Mouse (Mus musculus) gastrocnemius, adult 2 months (tissue): Measurements from ENCODE around the gene AI467606. TPM values are rescaled to one million over a fixed set of nuclear protein-coding genes. Genes with fewer than 3 reads are reported as not detected.

Source experiments
- DNase-seq: peaks from one replicate; pipeline ENCODE4 v3.0.0; 2022
- H3K27ac ChIP-seq: fragments of 200-600 bp; 2 replicates; pipeline ENCODE4 v1.8.1; 2022; ENCODE audit warnings: mild to moderate bottlenecking
- H3K4me3 ChIP-seq: fragments of 200-600 bp; 2 replicates; pipeline ENCODE4 v1.8.1; 2022; ENCODE audit warnings: mild to moderate bottlenecking, moderate library complexity
- CTCF ChIP-seq: fragments of 200-600 bp; IDR thresholded peaks from 2 replicates; pipeline ENCODE4 v1.8.1; 2022; ENCODE audit warnings: antibody characterized with exemption, mild to moderate bottlenecking, moderate library complexity
- intact Hi-C: fragments of 180-260 bp; cut with DNase I; formaldehyde crosslinking; loops from one replicate; pipeline ENCODE4 v1.15.1; 2025
- total RNA-seq, 2 experiments: library from RNA; stranded (reverse); gene quantifications; 2 replicates each; pipeline ENCODE4 v1.2.3; 2021

Gene AI467606
- total RNA-seq, 2 experiments from 2014 or later: 0.51 to 0.92 TPM

DNA sequence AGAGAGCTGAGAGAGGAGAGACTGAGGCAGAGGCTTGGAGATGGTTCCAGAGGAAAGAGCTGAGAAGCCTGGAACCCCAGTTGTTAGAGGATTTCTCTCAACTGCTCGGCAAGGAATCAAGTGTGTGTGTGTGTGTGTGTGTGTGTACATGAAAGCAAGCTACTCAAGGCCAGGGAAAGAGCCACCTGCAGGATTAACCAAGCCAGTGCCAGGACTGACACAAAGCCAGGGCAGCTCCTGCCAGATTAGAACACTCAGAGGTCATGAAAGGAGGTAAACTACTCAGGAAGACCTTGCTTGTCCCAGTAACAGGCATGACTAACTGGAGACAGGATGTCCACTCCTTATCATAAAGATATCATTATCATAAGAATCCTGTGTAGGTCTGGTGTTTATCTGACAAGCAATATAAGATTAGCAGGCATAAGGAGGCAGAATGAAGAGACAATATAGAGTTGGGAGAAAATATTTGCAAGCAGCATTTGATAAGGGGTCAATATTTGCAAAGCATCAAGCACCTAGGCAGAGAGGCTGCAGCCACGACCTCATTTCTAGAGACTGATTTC is 10.4 kb downstream of the AI467606 start:
- no peak for TF ChIP-seq CTCF
- no peak overlapping the region for H3K27ac ChIP-seq
- H3K4me3 ChIP-seq: no peak overlapping the region
- intact Hi-C loops: loop anchor here (5.0 kb wide), 1 partner anchor 74 kb away; the partner anchor contains the start of gene Maz
- DNase-seq: no peak

DNA sequence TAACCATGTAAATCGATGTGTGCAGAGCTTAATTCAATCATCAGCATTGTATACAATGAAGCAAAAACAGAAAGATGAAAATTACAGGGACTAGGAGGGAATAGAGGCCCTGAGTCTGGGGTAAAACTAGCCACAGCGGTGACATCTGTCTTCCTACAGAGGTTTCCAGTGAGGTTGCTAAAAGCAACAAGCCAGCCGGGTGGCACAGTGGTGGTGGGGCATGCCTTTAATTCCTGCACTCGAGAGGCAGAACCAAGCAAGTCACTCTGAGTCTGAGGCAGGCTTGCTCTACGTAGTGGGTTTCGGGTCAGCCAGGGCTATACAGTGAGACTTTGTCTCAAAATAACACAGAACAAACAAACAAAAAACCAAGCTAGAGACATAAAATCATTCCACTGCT is 11.0 kb downstream of the AI467606 start:
- intact Hi-C loops: loop anchor here (5.0 kb wide), 1 partner anchor 75 kb away; the partner anchor contains the start of gene Maz
- no peak for DNase-seq
- no peak for TF ChIP-seq CTCF
- no peak overlapping the region for H3K27ac ChIP-seq
- no peak overlapping the region for H3K4me3 ChIP-seq

DNA sequence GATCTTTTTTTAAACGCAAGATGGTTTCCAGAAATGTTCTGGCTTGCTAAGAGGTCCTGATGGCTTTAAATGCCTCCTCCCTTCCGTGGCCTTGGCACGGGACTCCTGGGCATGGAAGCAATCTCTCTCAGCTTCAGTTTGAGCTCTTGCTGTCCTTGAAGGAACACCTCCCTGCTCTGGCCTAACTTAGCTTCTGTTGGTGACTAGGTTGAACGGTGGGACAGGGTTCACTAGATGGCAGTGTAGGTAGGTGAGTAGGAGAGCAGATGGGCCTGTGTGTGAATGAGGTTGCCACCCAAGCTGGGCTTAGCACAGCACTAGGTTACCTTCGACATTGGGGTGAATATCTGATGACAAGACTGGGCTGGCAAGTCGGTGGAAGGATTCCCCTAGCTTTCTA is 12.8 kb downstream of the AI467606 start:
- Histone ChIP-seq H3K27ac (0 out of 2 replicates have a peak overlapping the region, but pooled peaks have one; percentile 1), H3K4me3 (no peak overlapping the region)
- no peak for TF ChIP-seq CTCF
- intact Hi-C loops: loop anchor here (1.0 to 5.0 kb wide), 4 partner anchors 77 to 271 kb away; partner anchors contain the start of genes Asphd1 and Maz
- DNase-seq: no peak

DNA sequence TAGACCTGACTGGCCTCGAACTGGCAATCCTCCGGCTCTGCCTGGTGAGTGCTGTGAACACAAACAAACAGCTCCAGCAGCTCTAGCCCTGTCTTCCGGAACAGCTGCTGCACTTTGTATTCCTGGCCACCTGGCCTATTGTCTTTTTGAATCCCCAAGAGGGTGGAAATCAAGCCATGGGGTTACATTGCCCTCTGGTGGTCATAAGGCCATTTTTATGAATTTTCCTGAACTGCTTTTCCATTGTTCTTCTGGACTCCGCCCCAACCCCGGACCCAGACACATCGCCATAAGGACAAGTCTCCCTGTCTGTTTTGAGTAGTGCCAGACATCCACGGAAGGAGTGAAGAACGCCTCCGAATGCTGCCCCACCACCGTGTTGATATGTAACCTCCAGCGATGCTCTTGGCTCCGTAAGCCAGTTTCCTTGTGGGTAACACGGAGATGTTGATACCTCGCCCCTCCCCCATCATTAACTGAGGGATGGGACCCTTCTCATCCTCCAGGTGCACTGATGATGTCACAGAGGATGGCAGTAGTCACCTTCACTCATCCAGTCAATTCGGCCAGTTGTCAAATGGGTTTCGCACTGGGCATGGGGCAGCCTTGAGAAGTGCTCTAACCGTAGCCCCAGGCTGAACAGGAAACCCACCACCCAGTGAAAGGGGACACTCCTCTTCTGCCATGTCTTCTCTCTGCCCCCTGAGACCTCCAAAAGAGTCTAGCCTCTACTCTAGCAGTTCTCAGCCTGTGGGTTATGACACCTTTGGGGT is 13.6 kb downstream of the AI467606 start:
- Histone ChIP-seq H3K27ac (0 out of 2 replicates have a peak overlapping the region, but pooled peaks have one; percentile 1), H3K4me3 (peak overlapping the region; percentile 56)
- peak; percentile 43 for DNase-seq
- intact Hi-C loops: loop anchor here (1.0 to 5.0 kb wide), 4 partner anchors 77 to 272 kb away; partner anchors contain the start of genes Asphd1 and Maz
- peak; percentile 82 for TF ChIP-seq CTCF

DNA sequence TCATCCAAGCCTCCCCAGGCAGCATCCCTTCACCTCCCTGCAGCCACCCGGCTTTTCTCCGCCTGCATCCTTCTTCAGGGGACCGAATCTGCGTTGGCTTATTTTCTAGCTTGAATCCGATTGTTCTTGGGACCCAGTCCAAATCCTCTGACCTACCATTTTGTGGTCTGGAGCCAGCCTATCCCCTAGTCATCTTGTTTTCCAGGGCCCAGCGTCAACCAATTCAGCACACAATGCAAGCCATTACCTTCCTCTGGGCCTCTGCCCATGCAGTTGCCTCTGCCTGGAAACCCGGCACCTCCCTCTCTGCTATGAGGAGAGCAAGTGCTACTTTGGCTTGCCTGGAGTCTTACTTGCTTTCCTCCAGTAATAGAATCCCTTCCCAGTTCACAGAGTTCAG is 14.4 kb downstream of the AI467606 start:
- intact Hi-C loops: loop anchor here (2.0 kb wide), 1 partner anchor 273 kb away; no protein-coding TSS in a partner anchor

DNA sequence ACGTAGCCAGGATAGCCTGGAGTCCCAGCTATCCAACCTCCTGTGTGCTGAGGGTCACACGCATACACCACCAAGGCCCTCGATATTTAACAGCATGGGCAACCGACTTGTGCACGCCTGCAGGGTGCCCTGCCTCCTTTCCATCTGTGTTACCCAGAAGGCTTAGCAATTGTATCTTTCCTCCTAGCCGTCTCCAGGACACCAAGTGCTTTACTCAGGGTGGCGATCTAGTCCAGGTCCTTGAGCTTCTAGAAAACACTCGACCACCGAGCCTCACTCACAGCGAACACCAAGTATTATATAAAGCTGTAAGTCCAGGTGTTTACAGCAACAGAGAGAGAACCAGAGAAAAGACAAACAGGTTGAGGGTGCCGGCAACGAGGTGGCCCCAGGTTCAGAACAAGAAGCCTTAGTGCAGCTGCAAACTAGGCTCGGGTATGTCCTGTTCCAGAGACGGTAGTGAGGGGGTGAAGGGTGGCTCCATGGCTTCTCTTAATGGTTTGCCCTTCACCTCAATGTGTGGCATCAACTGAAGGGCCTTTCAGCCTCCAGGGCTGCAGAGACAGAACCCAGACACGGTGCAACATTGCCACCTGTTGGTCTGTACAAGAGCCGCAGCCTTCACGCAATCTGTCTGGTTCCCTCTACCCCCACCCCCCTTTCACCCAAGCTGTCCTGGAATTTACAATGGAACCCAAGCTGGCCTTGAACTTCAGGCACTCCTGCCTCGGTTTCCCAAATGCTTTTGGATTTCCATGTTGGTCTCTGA is 19.3 kb downstream of the AI467606 start:
- no peak overlapping the region for H3K4me3 ChIP-seq
- DNase-seq: peak; percentile 73
- H3K27ac ChIP-seq: no peak overlapping the region
- intact Hi-C loops: loop anchor here (5.0 kb wide), 1 partner anchor 358 kb away; no protein-coding TSS in a partner anchor
- peak; percentile 87 for TF ChIP-seq CTCF

More for the DNA sequence above, 14.4 kb downstream of the AI467606 start:
- no peak for DNase-seq
- no peak overlapping the region for H3K4me3 ChIP-seq
- no peak for TF ChIP-seq CTCF
- H3K27ac ChIP-seq: no peak overlapping the region

DNA sequence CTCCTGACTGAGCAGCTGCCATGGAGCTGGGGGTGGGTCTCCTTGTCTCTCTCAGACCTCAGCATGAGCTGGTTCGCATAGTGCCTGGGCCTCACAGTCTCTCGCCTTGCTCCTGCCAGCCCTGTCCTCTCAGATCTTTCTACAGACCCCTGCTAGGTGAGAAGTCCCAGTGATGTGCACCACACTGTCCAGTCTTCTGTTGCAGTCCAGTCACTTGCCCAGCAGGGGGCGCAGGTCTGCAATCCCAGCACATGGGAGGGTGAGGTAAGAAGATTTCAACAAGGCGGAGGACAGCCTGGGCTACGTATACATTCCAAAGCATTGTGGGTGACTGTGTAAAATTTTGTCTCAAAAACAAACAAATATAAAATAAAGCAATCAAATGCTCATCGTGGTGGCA is 20.3 kb downstream of the AI467606 start:
- peak; percentile 61 for DNase-seq
- H3K27ac ChIP-seq: no peak overlapping the region
- no peak overlapping the region for H3K4me3 ChIP-seq
- intact Hi-C loops: loop anchor here (5.0 kb wide), 1 partner anchor 359 kb away; no protein-coding TSS in a partner anchor
- peak; percentile 76 for TF ChIP-seq CTCF

DNA sequence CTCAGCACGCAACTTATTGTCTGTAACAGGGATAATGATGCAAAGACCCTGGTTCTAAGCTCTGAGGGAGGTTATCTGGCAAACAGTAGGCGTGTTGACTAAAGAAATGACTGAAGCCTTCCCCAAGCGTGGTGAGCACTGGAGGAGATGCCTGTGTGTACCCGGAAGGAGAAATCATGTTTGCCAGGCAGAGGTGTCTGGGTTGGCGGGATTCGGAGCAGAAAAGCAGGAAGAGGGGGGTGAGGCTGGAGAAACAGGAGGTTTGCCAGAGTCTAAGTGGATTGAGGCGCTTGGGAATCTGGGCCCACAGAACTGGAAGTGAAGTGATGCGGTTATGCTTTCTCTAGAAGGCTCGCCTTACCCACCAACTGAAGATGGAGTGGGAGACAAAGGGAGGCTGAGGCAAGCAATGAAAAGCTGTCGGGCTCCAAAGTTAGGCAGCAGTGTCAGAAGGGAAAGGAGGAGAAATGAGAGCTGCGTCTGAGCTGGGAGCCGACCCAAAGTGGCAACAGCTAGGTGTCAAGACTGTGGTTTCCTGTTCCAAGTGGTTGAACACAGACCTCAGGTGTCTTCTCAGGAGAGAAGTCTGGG is 21.2 kb downstream of the AI467606 start:
- TF ChIP-seq CTCF: no peak
- DNase-seq: no peak
- Histone ChIP-seq H3K27ac (no peak overlapping the region), H3K4me3 (no peak overlapping the region)
- intact Hi-C loops: loop anchor here (5.0 kb wide), 1 partner anchor 360 kb away; no protein-coding TSS in a partner anchor

DNA sequence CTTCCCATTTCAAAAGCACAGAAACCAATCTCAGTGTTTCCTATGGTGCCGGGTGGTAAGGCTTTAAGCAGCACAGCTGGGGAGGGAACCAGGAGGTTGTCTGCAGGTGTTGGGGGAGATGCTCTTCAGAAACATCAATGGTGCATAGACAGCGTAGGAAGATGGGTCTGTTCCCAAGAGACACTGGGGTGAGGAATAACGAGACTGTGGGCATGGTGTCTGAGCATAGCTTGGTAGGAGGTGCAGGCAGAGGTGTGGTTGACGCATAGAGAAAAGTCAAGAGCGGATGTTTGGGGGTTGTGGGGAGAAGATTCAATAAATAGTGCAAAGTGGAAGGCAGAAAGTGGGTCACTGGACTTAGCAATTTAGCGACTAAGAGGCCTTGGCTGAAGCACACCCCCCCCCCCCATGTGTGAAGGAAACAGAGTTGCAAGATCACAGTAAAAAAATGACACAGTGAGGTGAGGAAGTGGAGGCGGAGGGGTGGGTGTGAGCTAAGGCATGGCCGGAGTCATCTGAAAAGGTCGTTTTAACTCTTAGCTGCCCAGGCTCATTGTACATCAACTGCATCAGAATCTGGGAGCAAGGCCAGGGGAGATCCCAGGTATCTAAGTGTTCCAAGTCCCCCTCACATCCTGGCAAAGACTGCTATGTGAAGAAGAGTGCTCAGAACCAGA is 21.9 kb downstream of the AI467606 start:
- no peak for TF ChIP-seq CTCF
- no peak for DNase-seq
- H3K4me3 ChIP-seq: no peak overlapping the region
- intact Hi-C loops: loop anchor here (5.0 kb wide), 1 partner anchor 361 kb away; no protein-coding TSS in a partner anchor
- no peak overlapping the region for H3K27ac ChIP-seq

DNA sequence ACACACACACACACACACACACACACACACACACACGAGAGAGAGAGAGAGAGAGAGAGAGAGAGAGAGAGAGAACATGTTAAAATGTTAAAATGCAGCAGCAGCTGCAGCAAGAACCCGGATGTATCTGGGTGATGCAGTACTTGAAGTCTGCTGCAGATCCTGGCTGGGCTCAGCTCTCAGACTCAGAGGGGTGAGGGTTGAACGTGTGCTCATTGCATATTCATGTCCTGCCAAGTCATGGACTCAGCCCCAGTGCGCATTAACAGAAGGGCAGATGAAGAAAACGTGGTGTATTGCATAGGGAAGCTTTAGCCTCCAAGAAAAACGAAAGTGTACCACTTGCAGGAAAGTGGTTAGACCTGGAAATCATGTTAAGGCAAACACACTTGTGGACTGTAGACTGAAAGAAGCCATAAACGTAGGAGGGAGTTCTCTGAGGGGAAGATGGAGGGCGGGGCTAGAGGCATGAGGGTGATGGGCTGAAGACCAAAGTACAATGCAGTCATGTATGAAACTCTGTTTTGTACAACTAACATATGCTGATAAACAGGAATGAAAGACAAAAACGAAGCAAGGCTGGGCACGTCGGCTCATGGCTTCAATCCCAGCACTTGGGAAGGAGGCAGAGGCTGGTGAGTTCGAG is 22.6 kb downstream of the AI467606 start:
- intact Hi-C loops: loop anchor here (5.0 kb wide), 1 partner anchor 361 kb away; no protein-coding TSS in a partner anchor
- DNase-seq: no peak
- TF ChIP-seq CTCF: no peak
- no peak overlapping the region for H3K27ac ChIP-seq
- H3K4me3 ChIP-seq: no peak overlapping the region

DNA sequence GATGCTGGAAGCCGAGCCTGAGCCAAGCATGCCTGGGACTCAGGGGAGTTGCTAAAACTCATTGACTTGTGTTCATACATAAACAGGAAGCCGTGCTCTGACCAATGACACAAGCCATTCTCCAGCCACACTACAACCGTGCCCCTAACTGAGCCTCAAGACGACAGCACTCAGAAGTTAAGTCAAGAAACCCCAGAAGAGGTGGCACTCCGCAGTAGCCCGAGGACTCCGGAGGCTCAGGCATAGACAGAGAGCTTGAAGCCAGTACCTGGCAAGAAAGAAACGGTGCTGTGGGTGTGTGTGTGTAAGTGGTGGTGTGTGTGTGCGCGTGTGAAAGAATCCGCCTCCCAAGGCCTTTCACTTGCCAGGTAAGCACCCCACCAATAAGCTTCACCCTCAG is 23.8 kb downstream of the AI467606 start:
- Histone ChIP-seq H3K27ac (no peak overlapping the region), H3K4me3 (no peak overlapping the region)
- intact Hi-C loops: loop anchor here (5.0 kb wide), 1 partner anchor 363 kb away; no protein-coding TSS in a partner anchor
- no peak for TF ChIP-seq CTCF
- DNase-seq: no peak
